Mouse (Mus musculus): ENCODE results near the gene Gm20716.

The Gm20716 gene

DNA sequence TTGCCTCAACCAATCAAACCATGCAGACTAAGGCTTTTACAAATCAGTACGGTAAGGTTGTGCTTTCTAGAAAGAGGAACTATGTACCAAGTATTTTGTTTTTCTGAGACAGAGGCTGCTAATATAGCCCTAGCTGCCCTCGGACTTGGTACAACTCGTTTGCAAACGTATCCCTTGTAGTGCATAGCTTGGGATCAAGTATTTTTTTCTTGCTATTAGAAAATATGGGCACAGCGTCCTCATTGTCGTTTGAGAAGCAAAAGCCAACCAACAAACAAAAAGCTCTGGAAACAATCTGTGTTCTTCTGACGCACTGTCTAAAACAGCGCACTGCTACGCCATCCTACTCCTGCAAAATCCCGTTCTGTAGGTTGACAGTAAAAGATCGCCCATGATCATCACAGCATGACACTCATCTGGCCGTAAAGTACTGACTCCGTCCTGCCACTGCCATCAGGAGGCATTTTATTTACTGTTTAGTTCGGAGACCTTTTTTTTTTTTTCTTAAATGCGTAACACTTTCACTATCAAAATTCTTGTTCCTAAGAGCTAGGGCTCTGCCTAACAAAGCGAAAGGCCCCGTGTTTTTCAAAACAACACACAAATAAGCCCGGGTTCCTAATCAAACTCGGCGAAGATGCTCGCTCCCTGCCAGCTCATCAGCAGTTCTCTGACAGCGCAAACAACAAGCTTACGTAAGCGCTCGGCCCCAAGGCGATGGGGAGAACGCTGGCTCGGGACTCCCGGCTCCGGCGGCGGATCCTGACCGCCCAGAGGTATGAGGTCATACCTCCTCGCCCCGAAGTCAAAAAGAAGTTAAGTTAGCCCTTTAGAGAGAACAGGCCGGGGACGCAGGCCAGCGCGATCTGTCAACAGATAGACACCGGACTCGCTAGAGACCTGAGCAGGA lies 793 bp downstream of the Gm20716 start:
- in situ Hi-C loops (cut with MboI, MseI), result no loop called here

DNA sequence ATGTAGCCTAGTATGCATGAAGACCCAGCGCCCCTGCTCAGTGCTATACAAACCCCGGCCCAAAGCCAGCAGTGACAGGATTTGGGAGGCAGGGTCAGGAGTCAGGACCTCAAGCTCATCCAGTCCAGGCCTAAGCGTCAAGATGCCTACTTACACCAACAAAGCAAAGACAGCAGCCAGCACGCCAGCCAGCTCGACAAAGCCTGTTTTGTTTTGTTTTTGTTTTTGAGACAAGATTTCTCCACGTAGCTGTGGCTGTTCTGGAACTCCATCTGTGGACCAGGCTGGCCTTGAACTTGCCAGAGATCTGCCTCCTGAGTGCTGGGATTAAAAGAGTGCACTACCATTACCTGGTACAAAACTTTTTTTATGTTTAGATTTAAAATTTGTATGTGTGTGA lies 6.8 kb downstream of the Gm20716 start:
- in situ Hi-C loops (cut with MboI, MseI), result no loop called here

DNA sequence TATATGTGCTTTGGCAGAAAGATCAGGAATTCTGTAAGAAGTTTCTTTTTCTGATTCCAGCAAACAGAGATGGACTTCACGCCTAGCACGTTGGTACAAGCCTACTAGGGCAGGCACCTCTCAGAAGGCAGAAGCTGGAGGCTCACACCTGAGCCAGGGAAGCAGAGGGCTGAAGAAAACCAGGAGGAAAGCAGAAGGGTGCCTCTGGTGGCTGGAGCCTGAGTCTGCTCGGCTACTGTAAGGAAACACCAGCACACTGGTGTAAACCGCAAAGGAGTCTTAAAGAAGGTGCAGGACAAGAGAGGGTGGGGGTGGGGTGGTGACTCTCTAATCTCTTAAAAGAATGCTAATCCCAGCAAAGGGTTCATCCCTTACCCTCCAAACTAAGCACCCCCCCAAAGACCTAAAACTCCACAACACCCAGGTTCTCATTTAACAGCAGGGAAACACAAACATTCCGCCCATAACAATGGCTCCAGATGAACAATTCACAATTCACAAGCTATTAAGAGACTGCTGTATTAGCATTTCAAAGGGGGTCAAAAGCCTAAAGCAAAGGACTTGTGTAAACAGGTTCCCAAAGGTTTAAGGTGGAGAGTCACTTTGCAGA lies 16.3 kb downstream of the Gm20716 start:
- in situ Hi-C loops (cut with MboI, MseI), result no loop called here

DNA sequence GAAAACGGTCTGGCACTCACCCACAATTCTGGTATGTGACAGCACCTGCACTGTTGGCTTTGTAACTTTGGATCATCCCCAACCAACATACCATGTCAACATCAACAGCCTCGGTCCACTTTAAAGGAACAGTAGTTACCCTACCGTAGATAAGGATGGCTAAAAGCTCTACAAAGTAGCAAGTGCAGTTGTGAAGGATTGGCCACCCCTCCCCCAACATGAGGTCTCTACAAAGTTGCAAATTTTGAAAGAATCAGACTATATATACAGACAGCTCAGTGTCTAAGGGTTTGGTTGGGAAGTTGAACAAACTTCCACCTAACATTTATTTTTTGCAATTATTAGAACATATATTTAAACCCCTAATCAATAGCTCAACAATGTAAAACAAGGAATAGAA lies 22.3 kb downstream of the Gm20716 start:
- in situ Hi-C loops (cut with MboI, MseI), result loop anchor here (5.0 kb wide), 1 partner anchor 91 kb away; no protein-coding TSS in a partner anchor

DNA sequence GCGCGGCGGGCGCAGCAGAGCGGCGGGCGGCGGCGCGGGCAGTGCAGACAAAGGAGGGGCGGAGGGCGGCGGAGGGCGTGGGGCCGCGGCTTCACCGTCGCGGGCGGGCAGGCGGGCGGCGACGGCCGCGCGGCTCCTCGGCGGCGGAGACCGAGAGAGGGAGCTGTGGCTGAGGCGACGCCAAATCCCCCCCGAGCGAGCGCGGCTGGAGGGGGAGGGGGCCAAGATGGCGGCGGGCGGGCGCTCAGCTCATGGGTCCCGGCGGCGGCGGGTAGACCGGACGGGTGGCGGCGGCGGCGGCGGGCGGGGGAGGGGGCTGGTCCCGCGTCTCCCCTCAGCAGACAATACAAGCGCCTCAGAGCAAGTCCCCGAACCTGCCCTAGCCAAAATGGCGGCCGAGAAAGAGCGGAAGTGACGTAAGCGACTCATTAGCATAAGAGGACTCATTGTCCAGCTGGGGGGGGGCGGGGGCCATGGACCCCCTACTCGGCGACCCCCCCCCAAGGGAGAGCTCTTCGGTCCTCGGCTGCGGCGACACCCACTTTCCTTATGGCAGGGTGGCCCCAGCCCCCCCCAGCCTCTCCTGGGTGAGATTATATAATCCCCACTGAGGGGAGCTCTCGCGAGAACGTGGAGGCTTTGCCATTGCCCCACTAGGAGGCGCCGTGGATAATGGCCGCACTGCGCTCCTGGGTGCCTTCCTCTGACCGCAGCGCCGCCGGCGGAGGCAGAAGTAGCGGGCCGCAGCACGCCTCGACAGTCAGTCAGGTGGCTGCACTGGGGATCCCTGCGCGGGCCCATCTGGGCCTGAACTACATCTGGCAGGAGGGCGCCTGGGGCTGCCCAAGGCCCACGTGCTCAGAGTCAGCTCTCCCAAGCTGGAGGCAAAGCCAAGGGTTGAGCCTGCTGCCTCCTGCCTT lies 23.2 kb downstream of the Gm20716 start, which contains the start of gene Adnp:
TSS of gene Adnp (minus strand) at position 388 of the 920 bp plus-strand sequence.
- in situ Hi-C loops (cut with MboI, MseI), result loop anchor here (5.0 kb wide), 1 partner anchor 90 kb away; no protein-coding TSS in a partner anchor

DNA sequence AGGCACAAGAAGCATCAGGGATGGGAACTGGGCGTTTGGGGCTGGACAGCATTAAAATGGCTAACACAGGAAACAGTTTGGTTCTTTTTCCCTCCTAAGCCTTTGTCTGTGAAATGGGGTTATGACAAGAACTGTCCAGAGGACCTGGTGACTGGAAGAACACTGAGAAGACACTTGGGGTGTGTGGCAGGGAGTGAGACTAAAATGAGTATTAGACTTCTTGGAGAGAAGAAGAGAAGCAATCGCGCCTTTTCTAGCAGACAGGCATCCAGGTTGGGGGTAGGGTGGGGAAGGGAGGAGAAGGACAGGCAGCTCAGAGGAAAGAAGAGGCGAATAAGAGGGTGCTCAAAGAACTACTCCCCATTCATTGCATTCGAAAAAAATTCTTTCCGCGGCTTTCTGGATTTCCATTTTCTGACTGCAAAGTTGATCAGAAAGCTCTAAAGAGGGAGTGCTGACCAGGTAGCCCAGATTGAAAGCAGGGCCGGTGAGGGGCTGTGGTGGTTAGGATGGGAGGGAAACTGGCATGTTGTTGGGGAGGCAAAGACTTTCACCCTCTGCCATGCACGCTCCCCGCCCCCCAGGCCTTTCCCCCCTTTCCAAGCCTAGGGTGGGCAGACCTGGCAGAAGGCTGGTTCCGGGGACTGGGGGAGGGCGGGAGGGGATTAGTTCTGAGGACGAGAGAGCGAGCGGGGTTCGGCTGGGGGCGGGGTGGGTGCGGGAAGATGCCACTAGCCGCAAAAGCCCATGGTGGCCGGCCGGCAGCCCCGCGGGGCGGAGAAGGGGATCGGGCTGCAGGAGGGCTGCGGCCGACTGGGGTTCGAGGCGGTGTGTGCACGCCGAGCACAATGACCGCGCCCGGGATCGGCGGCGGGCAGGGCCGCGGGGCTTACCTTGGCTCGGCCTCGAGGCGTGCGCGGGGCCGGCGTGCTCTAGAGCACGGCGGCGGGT lies 24.2 kb downstream of the Gm20716 start:
- in situ Hi-C loops (cut with MboI, MseI), result loop anchor here (5.0 kb wide), 1 partner anchor 89 kb away; no protein-coding TSS in a partner anchor

DNA sequence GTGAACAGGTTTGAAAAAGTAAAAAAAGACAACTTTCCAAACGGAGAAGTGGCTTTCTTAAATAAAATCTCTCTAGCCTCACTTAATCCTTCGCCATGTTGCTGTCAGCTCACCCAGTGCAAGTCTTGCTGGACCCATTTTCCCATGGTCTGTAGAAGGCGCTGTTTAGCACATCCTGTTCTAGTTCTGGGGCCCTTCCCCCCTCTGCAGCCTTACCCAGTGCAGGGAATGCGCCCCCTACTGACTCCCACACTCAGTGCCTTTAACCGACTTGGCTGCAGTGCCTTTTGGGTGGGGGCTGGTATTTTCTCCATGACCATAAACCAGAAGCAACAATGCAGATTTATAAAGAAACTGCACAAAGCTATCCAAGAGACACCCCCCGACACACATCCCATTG lies 24.9 kb downstream of the Gm20716 start:
- in situ Hi-C loops (cut with MboI, MseI), result loop anchor here (5.0 kb wide), 1 partner anchor 88 kb away; no protein-coding TSS in a partner anchor

DNA sequence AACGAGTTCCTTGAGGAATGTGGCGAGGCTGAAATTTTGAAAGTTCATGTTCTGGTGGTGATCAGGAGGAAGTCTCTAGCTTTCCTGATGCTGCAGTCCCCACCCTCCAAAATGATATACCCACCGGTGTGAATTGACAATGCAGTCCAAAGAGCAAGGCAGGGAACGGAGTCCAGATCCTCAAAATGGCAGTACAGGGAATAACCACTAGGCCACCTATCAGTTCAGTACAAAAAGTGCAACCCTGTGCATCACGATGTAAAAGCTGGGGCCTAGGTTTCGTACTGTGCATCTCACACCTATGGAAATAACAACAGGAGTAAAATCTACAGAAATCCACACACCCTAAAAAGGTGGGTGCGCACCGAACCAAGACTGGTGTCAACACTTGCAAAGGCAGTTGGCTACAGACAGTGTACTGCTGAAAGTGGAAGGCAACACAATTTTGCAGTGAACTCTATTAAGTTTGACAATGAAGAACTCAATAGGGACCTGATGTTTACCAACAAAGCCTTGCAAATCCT lies 25.6 kb downstream of the Gm20716 start:
- in situ Hi-C loops (cut with MboI, MseI), result no loop called here

DNA sequence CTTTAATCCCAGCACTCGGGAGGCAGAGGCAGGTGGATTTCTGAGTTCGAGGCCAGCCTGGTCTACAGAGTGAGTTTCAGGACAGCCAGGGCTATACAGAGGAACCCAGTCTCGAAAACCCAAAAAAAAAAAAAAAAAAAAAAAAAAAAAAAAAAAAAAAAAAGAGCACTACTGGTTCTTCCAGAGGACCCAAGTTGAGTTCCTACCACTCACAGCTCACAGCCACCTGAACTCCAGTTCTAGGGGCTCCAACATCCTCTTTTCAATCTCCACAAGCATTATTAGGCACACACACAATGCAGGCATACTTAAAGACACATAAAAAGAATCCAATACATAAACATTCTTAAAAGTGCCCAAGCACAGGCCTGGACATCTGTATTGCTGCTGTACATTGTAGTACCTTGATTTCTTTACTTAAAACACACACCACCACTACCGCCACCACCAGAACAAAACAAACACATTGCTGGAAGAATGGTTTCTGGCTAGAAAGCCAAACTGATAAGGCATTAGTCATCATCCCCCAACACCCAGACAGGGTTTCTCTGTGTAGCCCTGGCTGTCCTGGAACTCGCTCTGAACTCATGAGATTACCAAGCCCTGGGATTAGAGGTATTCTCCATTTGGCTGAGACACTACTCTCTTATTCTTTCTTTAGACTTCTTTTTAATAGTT lies 30.0 kb downstream of the Gm20716 start:
- in situ Hi-C loops (cut with MboI, MseI), result no loop called here

DNA sequence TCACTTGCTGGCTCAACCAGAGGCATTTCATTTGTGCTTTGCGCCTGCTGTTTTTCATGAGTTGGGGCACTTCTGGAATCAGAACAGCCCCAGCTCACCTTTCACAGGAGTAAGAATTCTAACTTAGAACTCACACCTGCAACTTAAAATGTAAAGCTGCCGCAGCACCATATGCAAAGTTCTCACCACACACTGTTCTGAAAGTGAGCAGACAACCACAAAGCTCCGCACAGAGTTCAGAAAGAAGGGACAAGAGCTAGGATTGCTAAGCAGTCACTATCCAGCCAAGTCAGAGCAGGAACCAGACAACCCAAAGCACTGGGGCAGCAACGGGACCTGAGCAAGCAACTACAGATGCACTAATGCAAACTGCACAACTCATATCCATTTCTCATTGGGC lies 30.7 kb downstream of the Gm20716 start:
- in situ Hi-C loops (cut with MboI, MseI), result no loop called here

DNA sequence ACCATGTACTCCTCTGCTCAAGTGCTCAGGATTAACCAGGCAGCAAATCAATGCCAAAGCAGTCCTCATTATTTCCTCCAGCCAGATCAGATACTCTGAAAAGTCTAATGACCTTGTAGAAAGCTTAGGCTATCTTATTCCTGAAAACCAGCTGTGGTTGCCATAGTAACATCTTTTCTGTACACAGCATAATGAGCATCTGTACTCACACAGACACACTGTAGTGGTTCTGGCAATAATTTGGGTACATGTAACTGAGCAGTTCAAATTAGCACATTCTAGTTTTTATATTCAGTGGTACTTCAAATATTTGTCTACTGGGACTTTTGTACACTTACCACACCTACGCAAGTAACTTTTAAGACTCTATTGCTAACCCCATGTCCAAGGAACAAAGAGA lies 31.7 kb downstream of the Gm20716 start:
- in situ Hi-C loops (cut with MboI, MseI), result no loop called here

DNA sequence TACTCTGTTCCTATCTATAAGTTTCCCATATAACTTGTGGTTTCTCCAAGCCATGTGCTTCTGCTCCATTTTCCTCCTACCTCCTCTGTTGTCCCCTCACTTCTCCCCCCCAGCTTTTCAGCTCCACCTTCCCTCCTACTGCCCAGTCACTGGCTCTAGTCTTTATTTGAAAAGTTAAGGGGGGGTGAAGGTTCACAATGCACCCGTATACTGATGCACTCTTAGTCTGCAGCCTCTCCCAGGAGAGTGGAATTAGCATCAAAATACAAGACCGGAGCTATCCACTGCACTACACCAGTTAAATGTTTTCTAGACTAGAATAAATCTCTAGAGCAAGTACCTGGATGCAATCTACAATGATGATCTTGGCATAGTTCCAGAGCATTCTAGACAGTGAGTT lies 34.4 kb downstream of the Gm20716 start:
- in situ Hi-C loops (cut with MboI, MseI), result no loop called here

DNA sequence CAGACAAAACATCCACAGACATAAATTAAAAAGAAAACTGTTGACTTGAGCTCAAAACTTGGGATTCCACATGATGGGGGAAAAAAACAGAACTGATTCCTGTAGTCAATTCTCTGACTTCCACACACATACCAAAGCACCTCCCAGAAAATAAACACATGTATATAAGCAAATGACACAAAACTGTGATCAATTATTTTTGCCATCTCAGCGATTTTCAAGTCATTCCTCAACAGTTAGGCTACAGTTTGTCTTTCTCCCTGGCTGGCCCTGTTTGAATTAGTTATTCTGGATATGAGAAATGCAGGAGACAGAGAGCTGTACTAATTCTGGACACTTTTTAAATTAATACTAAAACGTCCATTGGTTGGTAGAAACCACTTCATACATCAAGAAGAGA lies 36.5 kb downstream of the Gm20716 start:
- in situ Hi-C loops (cut with MboI, MseI), result no loop called here

DNA sequence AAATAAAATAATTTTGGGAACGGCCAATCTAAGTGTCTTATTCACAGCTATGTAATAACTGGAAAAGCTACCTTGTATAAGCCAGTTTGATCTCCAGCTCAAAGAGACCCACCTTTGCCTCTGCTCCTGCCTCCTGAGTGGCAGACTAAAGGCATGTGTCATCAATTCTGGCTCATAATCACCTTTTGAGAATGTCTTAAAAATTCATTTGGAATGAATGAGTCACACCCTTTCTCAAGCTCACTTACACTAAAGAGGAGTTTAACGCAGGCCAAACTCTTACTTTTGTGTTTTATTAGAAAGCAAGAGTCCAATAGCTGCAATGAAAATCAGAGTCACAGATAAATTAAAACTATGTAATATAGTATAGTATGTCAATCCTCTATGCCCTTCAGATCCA lies 38.3 kb downstream of the Gm20716 start:
- in situ Hi-C loops (cut with MboI, MseI), result no loop called here

DNA sequence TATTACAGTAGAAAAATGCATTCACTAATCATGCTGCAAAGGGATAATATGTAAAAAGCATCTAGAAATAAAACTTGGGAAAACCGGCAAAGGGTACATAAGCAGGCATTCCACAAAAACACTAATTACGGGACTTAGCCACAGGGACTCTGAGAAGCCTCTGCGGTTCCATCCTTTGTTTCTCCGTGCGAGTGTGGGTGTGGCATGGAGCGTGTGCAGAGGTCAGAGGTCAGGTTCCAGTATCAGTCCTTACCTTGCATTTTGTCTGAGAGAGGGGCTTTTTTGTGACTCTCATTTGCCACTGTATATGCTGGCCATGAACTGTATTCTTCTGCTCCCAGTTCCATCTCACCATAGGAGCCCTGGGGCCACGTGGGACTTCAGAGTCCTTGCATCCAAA lies 54.2 kb downstream of the Gm20716 start:
- in situ Hi-C loops (cut with MboI, MseI), result no loop called here

DNA sequence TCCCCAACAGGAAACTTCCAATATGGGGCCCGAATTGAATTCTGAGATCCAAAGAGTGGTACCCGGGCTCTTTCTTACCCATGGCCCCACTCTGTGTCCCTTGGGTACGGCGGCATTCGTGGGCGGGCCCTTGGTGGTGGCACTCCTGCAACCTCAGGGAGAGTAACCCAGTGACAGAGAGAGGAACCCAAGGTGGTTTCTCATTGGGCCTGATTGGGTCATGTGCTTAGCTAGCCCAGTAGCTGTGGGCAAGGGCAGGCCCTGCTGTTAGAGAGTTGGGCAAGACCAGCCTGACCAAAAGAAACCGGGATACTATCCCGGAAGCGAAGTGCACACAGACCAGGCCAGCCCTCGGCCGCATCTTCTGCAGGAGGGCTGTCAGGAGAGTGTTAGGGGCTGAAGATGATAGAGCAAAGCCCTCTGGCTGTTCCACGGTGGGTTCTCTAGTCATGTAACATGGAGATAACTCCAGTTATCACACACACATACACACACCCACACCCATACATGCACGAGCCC lies 59.9 kb downstream of the Gm20716 start:
- in situ Hi-C loops (cut with MboI, MseI), result no loop called here

DNA sequence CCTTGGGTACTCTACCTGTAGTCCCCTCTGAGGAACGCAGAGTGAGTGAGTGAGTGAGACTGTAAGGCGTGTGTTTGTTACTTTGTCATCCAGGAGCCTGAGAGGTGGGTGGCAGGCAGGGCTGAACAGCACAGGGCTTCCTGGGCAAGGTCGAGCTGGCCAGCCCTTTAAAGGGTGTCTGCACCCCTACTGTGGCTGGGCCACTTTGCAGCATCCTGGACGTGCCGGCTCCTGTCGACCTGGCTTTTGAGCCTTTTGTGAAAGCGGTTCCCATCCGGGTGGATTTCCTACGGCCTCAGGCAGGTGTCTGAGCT lies 60.4 kb downstream of the Gm20716 start:
- in situ Hi-C loops (cut with MboI, MseI), result no loop called here

DNA sequence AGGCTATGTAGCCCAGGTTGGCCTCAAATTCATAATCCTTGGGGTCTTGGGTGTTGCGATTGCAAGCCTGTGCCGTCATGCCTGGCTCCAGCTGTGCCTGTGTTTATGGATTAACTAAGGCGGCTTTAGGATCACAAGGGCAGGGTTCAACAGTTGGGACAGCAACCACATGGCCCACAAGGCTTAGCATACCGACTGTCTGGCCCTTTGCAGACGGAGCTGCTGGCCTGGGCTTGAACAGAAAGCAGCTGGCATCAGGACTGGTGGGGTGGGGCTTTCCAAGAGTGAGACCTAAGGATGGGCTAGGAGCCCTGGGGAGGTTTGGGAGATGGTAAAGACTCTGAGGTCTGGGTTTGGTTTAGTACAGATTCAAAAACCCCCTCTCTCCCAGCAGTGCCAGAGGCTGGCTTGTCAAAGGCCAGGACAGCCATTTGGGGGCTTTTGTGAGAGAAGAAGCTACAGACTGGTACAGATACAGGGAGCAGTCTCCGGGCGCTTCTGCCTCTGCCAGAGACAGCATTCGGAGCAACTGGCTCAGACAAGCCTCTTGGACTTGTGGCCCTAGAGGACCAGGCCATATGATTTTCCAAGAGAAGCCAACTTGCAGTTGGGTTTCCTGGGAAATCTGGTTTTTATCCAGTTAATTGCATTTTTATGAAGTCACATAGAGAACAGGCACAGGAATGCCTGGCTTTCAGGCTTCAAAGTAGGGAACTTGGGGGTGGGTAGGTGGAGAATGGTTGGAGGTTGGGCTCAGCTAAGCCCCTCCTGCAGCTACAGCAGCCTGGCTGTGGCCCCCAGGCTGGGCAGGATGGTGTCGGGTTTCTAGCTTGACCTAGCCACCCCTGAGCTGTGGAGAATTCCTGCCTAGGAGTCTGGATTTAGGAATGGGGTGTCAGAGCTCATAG lies 61.0 kb downstream of the Gm20716 start:
- in situ Hi-C loops (cut with MboI, MseI), result no loop called here

DNA sequence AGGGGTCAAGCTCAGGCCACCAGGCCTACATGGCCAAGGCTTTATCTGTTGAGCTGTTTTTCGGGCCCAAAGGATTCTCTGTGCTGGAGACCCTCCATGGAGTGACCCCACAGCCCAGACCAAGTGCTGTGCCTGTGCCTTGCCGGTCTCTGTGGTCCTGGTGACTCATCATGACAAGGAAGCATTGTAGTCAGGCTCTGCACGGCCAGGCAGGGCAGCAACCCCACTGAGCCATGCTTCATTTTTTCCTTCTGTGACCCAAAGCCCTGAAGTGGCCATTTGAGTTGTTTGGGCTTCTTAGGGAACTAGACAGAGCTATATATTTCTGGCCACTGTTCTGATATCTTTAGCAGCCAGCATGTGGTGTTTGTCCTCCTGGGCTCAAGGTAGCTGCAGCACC lies 62.4 kb downstream of the Gm20716 start:
- in situ Hi-C loops (cut with MboI, MseI), result no loop called here

Data from T-helper 1 cell (primary cell).